Mouse (Mus musculus): ENCODE measurements around the gene Lrp6.

DNA sequence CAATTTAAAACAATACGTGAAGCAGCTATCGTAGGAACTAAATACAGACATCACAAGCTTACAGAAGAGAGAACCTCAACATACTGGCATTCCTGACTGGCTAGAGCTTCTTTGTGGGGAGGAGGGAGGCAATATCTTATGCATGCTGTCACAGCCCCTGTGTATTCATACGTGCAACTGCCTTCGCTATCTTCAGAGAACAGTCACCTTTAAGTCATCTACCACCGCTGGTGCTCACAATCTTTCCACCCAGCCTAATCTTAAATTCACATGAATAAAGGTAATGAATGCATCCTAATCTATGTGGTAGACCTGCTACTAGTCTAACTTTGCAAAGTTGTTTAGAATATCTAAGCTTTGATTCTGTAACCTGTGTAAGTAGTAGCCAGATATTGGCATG lies 40.5 kb downstream of the Lrp6 start:
- TF ChIP-seq CTCF (IDR thresholded peaks at IDR 0.05; ENCODE audit: low read depth): no peak
- TF ChIP-seq EP300 (IDR thresholded peaks at IDR 0.05; ENCODE audit: low read depth): peak; percentile 89
